Mouse (Mus musculus): ENCODE results near the gene Atf6. TPM values are rescaled to one million over a fixed set of nuclear protein-coding genes. Genes with fewer than 3 reads are reported as not detected.
A peak's percentile ranks its signal among the peaks of the same experiment; 100 is the strongest.

Gene Atf6
- polyA plus RNA-seq, 1 experiment from 2014 or later: 8.4 TPM

- no peaks in the 10 kb centered on the region for H3K9me3 ChIP-seq
- H3K4me3 ChIP-seq (replicated peaks): no peak overlapping the region
- 77% methylated on average over 16 of the region's 16 CpGs for WGBS
- ATAC-seq (ENCODE audit: insufficient number of reproducible peaks, insufficient read depth, low FRiP score, low TSS enrichment, low read depth): no peak
- no peaks in the 10 kb centered on the region for H3K36me3 ChIP-seq
- H3K9ac ChIP-seq (replicated peaks): no peak overlapping the region
- no peak overlapping the region for H3K27ac ChIP-seq
- peaks cover 23% of the 10 kb centered on the region for H3K27me3 ChIP-seq
- H3K4me1 ChIP-seq (replicated peaks): no peaks in the 10 kb centered on the region
- no peak overlapping the region for H3K4me2 ChIP-seq
Observed at GRCm38 (mm10) chr1:170898413-170899075, 31.0 kb upstream of the Atf6 start.

GRCm38 (mm10) chr1:170896651-170897281 lies 29.2 kb upstream of the Atf6 start:
- Histone ChIP-seq H3K27me3 (peaks cover 17% of the 10 kb centered on the region), H3K4me3 (replicated peaks) (no peak overlapping the region), H3K9ac (replicated peaks) (no peak overlapping the region), H3K36me3 (no peaks in the 10 kb centered on the region), H3K4me1 (replicated peaks) (no peaks in the 10 kb centered on the region), H3K27ac (no peak overlapping the region), H3K4me2 (no peak overlapping the region), H3K9me3 (no peaks in the 10 kb centered on the region)
- 82% methylated on average over 5 of the region's 5 CpGs for WGBS
- ATAC-seq (ENCODE audit: insufficient number of reproducible peaks, insufficient read depth, low FRiP score, low TSS enrichment, low read depth): no peak

- Histone ChIP-seq H3K27me3 (peaks cover 16% of the 10 kb centered on the region), H3K4me2 (no peak overlapping the region), H3K27ac (no peak overlapping the region), H3K36me3 (no peaks in the 10 kb centered on the region), H3K9me3 (no peaks in the 10 kb centered on the region), H3K4me1 (replicated peaks) (no peaks in the 10 kb centered on the region), H3K4me3 (replicated peaks) (no peak overlapping the region), H3K9ac (replicated peaks) (no peak overlapping the region)
- no peak for ATAC-seq (ENCODE audit: insufficient number of reproducible peaks, insufficient read depth, low FRiP score, low TSS enrichment, low read depth)
- WGBS: 68% methylated on average over 9 of the region's 9 CpGs
Observed at GRCm38 (mm10) chr1:170894603-170895602, 27.3 kb upstream of the Atf6 start.

- no peaks in the 10 kb centered on the region for H3K9me3 ChIP-seq
- H3K4me2 ChIP-seq: no peak overlapping the region
- no peaks in the 10 kb centered on the region for H3K36me3 ChIP-seq
- ATAC-seq (ENCODE audit: insufficient number of reproducible peaks, insufficient read depth, low FRiP score, low TSS enrichment, low read depth): no peak
- peaks cover 7% of the 10 kb centered on the region; the same call in 1 of the 2 replicates for H3K27me3 ChIP-seq
- H3K9ac ChIP-seq (replicated peaks): no peak overlapping the region
- no peak overlapping the region for H3K27ac ChIP-seq
- H3K4me3 ChIP-seq (replicated peaks): no peak overlapping the region
- H3K4me1 ChIP-seq (replicated peaks): no peaks in the 10 kb centered on the region
- 74% methylated on average over 1 of the region's 1 CpGs for WGBS
Observed at GRCm38 (mm10) chr1:170892279-170892678, 24.7 kb upstream of the Atf6 start.

- ATAC-seq (ENCODE audit: insufficient number of reproducible peaks, insufficient read depth, low FRiP score, low TSS enrichment, low read depth): no peak
- H3K4me1 ChIP-seq (replicated peaks): no peaks in the 10 kb centered on the region
- 56% methylated on average over 2 of the region's 2 CpGs for WGBS
- no peak overlapping the region for H3K27ac ChIP-seq
- H3K27me3 ChIP-seq: peaks cover 7% of the 10 kb centered on the region; the same call in 1 of the 2 replicates
- H3K4me3 ChIP-seq (replicated peaks): no peak overlapping the region
- no peaks in the 10 kb centered on the region for H3K36me3 ChIP-seq
- no peak overlapping the region for H3K9ac ChIP-seq (replicated peaks)
- no peaks in the 10 kb centered on the region for H3K9me3 ChIP-seq
- H3K4me2 ChIP-seq: no peak overlapping the region
Observed at GRCm38 (mm10) chr1:170891646-170892045, 24.1 kb upstream of the Atf6 start.

- no peak for ATAC-seq (ENCODE audit: insufficient number of reproducible peaks, insufficient read depth, low FRiP score, low TSS enrichment, low read depth)
- Histone ChIP-seq H3K9me3 (no peaks in the 10 kb centered on the region), H3K4me2 (no peak overlapping the region), H3K4me3 (replicated peaks) (no peak overlapping the region), H3K9ac (replicated peaks) (no peak overlapping the region), H3K36me3 (no peaks in the 10 kb centered on the region), H3K4me1 (replicated peaks) (peaks cover 4% of the 10 kb centered on the region), H3K27ac (no peak overlapping the region), H3K27me3 (peaks cover 7% of the 10 kb centered on the region; the same call in 1 of the 2 replicates)
- 75% methylated on average over 4 of the region's 4 CpGs for WGBS
Observed at GRCm38 (mm10) chr1:170889310-170889709, 21.7 kb upstream of the Atf6 start.

- 20% methylated on average over 6 of the region's 6 CpGs for WGBS
- Histone ChIP-seq H3K9ac (replicated peaks) (no peak overlapping the region), H3K4me1 (replicated peaks) (peaks cover 9% of the 10 kb centered on the region), H3K27ac (no peak overlapping the region), H3K27me3 (peaks cover 4% of the 10 kb centered on the region; the same call in 1 of the 2 replicates), H3K4me2 (peak overlapping the region; percentile 15; the same call in 1 of the 2 replicates), H3K4me3 (replicated peaks) (no peak overlapping the region), H3K9me3 (no peaks in the 10 kb centered on the region), H3K36me3 (peaks cover 7% of the 10 kb centered on the region)
- no peak for ATAC-seq (ENCODE audit: insufficient number of reproducible peaks, insufficient read depth, low FRiP score, low TSS enrichment, low read depth)
Observed at GRCm38 (mm10) chr1:170886044-170886458, 18.5 kb upstream of the Atf6 start.

- H3K4me2 ChIP-seq: peak within 1 kb of the TSS; percentile 81
- peaks cover 9% of the 10 kb centered on the region for H3K4me1 ChIP-seq (replicated peaks)
- H3K9ac ChIP-seq (replicated peaks): peak within 1 kb of the TSS; percentile 80
- H3K27me3 ChIP-seq: peaks cover 4% of the 10 kb centered on the region; the same call in 1 of the 2 replicates
- H3K27ac ChIP-seq: peak within 1 kb of the TSS; percentile 79
- ATAC-seq (ENCODE audit: insufficient number of reproducible peaks, insufficient read depth, low FRiP score, low TSS enrichment, low read depth): peak; percentile 87
- H3K4me3 ChIP-seq (replicated peaks): peak within 1 kb of the TSS; percentile 91
- H3K36me3 ChIP-seq: peaks cover 17% of the 10 kb centered on the region
- H3K9me3 ChIP-seq: no peaks in the 10 kb centered on the region
- WGBS: under 1% methylated on average over 46 of the region's 46 CpGs
Observed at GRCm38 (mm10) chr1:170884978-170885561, 17.5 kb upstream of the Atf6 start, which contains the start of the genes Gm26620 and Dusp12. Gene Gm26620 (plus strand): TSS chr1:170885065. Gene Dusp12 (minus strand): TSS chr1:170885540.

GRCm38 (mm10) chr1:170884390-170884789 lies 16.8 kb upstream of the Atf6 start:
- H3K4me1 ChIP-seq (replicated peaks): peaks cover 9% of the 10 kb centered on the region
- peaks cover 23% of the 10 kb centered on the region for H3K36me3 ChIP-seq
- WGBS: 21% methylated on average over 8 of the region's 8 CpGs
- H3K27ac ChIP-seq: peak overlapping the region; percentile 7; the same call in 1 of the 2 replicates
- peaks cover 4% of the 10 kb centered on the region; the same call in 1 of the 2 replicates for H3K27me3 ChIP-seq
- no peak; the same call in 1 of the 2 replicates for ATAC-seq (ENCODE audit: insufficient number of reproducible peaks, insufficient read depth, low FRiP score, low TSS enrichment, low read depth)
- peak overlapping the region; percentile 91 for H3K4me3 ChIP-seq (replicated peaks)
- H3K9me3 ChIP-seq: no peaks in the 10 kb centered on the region
- H3K4me2 ChIP-seq: peak overlapping the region; percentile 81
- H3K9ac ChIP-seq (replicated peaks): peak overlapping the region; percentile 80

- Histone ChIP-seq H3K36me3 (peaks cover 32% of the 10 kb centered on the region), H3K27ac (no peak overlapping the region), H3K9me3 (no peaks in the 10 kb centered on the region), H3K27me3 (no peaks in the 10 kb centered on the region), H3K4me1 (replicated peaks) (peaks cover 9% of the 10 kb centered on the region), H3K4me2 (no peak overlapping the region), H3K4me3 (replicated peaks) (no peak overlapping the region), H3K9ac (replicated peaks) (no peak overlapping the region)
- WGBS: 85% methylated on average over 5 of the region's 5 CpGs
- no peak for ATAC-seq (ENCODE audit: insufficient number of reproducible peaks, insufficient read depth, low FRiP score, low TSS enrichment, low read depth)
Observed at GRCm38 (mm10) chr1:170882915-170883485, 15.4 kb upstream of the Atf6 start.
